Mouse (Mus musculus) liver, embryonic 16.5 days (tissue): Measurements from ENCODE around the gene Nup188. TPM values are rescaled to one million over a fixed set of nuclear protein-coding genes. Genes with fewer than 3 reads are reported as not detected.

Experiments
- ATAC-seq: fragments of 200-750 bp; cut with Nextera tagmentation; 2 replicates; pipeline ENCODE4 v1.8.0; 2017; ENCODE audit warnings: low read depth, mild to moderate bottlenecking, moderate number of reproducible peaks, moderate library complexity
- H3K27ac ChIP-seq: fragments of 300-500 bp; sonication (generic); 2 replicates; pipeline ENCODE4 v1.5.1; 2014; ENCODE audit warnings: mild to moderate bottlenecking, low read length
- H3K27me3 ChIP-seq: fragments of 300-500 bp; sonication (generic); 2 replicates; pipeline ENCODE4 v1.6.1; 2014; ENCODE audit warnings: low read depth, low read length, mixed read lengths; ENCODE audit not compliant: control insufficient read depth, insufficient read depth
- H3K36me3 ChIP-seq: fragments of 300-500 bp; sonication (generic); 2 replicates; pipeline ENCODE4 v1.6.1; 2014; ENCODE audit warnings: mild to moderate bottlenecking; ENCODE audit not compliant: control insufficient read depth, insufficient read depth
- H3K4me1 ChIP-seq: fragments of 300-500 bp; sonication (generic); 2 replicates; pipeline ENCODE4 v1.6.1; 2014; ENCODE audit warnings: low read depth, low read length, mixed read lengths; ENCODE audit not compliant: control insufficient read depth
- H3K4me2 ChIP-seq: fragments of 300-500 bp; sonication (generic); 2 replicates; pipeline ENCODE4 v1.6.1; 2014; ENCODE audit warnings: low read depth, low read length, mixed read lengths
- H3K4me3 ChIP-seq: fragments of 300-500 bp; sonication (generic); 2 replicates; pipeline ENCODE4 v1.5.1; 2014; ENCODE audit warnings: low read depth, mild to moderate bottlenecking, low read length
- H3K9ac ChIP-seq: fragments of 300-500 bp; sonication (generic); 2 replicates; pipeline ENCODE4 v1.6.1; 2014; ENCODE audit warnings: low read depth, low read length
- H3K9me3 ChIP-seq: fragments of 300-500 bp; sonication (generic); replicated peaks from 2 replicates; pipeline ENCODE4 v1.6.1; 2016; ENCODE audit warnings: low read length; ENCODE audit not compliant: control insufficient read depth
- WGBS: fragments of 180-500 bp; shearing (Covaris S2); extraction: QIAGEN DNeasy Blood & Tissue Kit; methylation state at CpG from one replicate; pipeline ENCODE4 v1.1.7; 2014; ENCODE audit not compliant: insufficient replicate concordance; 5-methylcytosine and 5-hydroxymethylcytosine counted together
- polyA plus RNA-seq: library from polyadenylated mRNA; unstranded; fragments of >200 nt; fragmentation: Nextera tagmentation; extraction: Ambion mirVana; gene quantifications from 2 replicates; pipeline ENCODE4 v1.2.1, GENCODE M21; 2015

Gene Nup188
- polyA plus RNA-seq, 1 experiment from 2014 or later = 16.1 TPM

- Histone ChIP-seq H3K4me3 (no peak overlapping the region), H3K36me3 (0 out of 2 replicates have a peak, but pooled peaks cover 2% of the 10 kb centered on the region), H3K27me3 (no peaks in the 10 kb centered on the region), H3K9ac (no peak overlapping the region), H3K27ac (peak overlapping the region; percentile 35; the same call in 1 of the 2 replicates), H3K4me1 (peaks cover 27% of the 10 kb centered on the region), H3K4me2 (no peak overlapping the region; the same call in 1 of the 2 replicates), H3K9me3 (no peaks in the 10 kb centered on the region)
- ATAC-seq = peak; percentile 42; the same call in 1 of the 2 replicates
- 67% methylated on average over 10 of the region's 10 CpGs for WGBS
Observed at GRCm38 (mm10) chr2:30380564-30381376, 94.6 kb downstream of the Nup188 start.

- Histone ChIP-seq H3K4me2 (no peak overlapping the region), H3K36me3 (0 out of 2 replicates have a peak, but pooled peaks cover 2% of the 10 kb centered on the region), H3K9me3 (no peaks in the 10 kb centered on the region), H3K27me3 (no peaks in the 10 kb centered on the region), H3K9ac (no peak overlapping the region), H3K4me1 (peaks cover 27% of the 10 kb centered on the region), H3K27ac (no peak overlapping the region), H3K4me3 (no peak overlapping the region)
- WGBS = 48% methylated on average over 4 of the region's 4 CpGs
- ATAC-seq = peak; percentile 45
Observed at GRCm38 (mm10) chr2:30381377-30381725, 95.2 kb downstream of the Nup188 start.

GRCm38 (mm10) chr2:30384814-30385213 lies 98.6 kb downstream of the Nup188 start:
- no peak for ATAC-seq
- 58% methylated on average over 5 of the region's 5 CpGs for WGBS

GRCm38 (mm10) chr2:30385591-30385990 lies 99.4 kb downstream of the Nup188 start:
- 75% methylated on average over 4 of the region's 4 CpGs for WGBS
- Histone ChIP-seq H3K4me2 (no peak overlapping the region), H3K4me3 (no peak overlapping the region), H3K27me3 (no peaks in the 10 kb centered on the region), H3K9me3 (0 out of 2 replicates have a peak, but pooled peaks cover 2% of the 10 kb centered on the region), H3K36me3 (0 out of 2 replicates have a peak, but pooled peaks cover 2% of the 10 kb centered on the region), H3K4me1 (peaks cover 14% of the 10 kb centered on the region), H3K9ac (no peak overlapping the region), H3K27ac (no peak overlapping the region)
- ATAC-seq = no peak

More at GRCm38 (mm10) chr2:30384814-30385213, 98.6 kb downstream of the Nup188 start:
- Histone ChIP-seq H3K36me3 (0 out of 2 replicates have a peak, but pooled peaks cover 2% of the 10 kb centered on the region), H3K4me3 (no peak overlapping the region), H3K27me3 (no peaks in the 10 kb centered on the region), H3K4me2 (no peak overlapping the region), H3K9ac (no peak overlapping the region), H3K27ac (no peak overlapping the region), H3K4me1 (peaks cover 22% of the 10 kb centered on the region), H3K9me3 (0 out of 2 replicates have a peak, but pooled peaks cover 2% of the 10 kb centered on the region)

- H3K9me3 ChIP-seq = 0 out of 2 replicates have a peak, but pooled peaks cover 2% of the 10 kb centered on the region
- no peak overlapping the region for H3K4me2 ChIP-seq
- H3K9ac ChIP-seq = no peak overlapping the region
- 0 out of 2 replicates have a peak, but pooled peaks cover 2% of the 10 kb centered on the region for H3K36me3 ChIP-seq
- no peak overlapping the region for H3K4me3 ChIP-seq
- WGBS = 74% methylated on average over 9 of the region's 9 CpGs
- H3K27ac ChIP-seq = no peak overlapping the region
- ATAC-seq = no peak
- peaks cover 6% of the 10 kb centered on the region for H3K4me1 ChIP-seq
- no peaks in the 10 kb centered on the region for H3K27me3 ChIP-seq
Observed at GRCm38 (mm10) chr2:30386913-30387312, 100.7 kb downstream of the Nup188 start.

- Histone ChIP-seq H3K27ac (no peak overlapping the region), H3K4me3 (no peak overlapping the region), H3K4me1 (peaks cover 17% of the 10 kb centered on the region), H3K27me3 (no peaks in the 10 kb centered on the region), H3K36me3 (no peaks in the 10 kb centered on the region), H3K9me3 (0 out of 2 replicates have a peak, but pooled peaks cover 2% of the 10 kb centered on the region), H3K4me2 (no peak overlapping the region), H3K9ac (no peak overlapping the region)
- WGBS = 68% methylated on average over 2 of the region's 2 CpGs
- ATAC-seq = no peak
Observed at GRCm38 (mm10) chr2:30389000-30389399, 102.8 kb downstream of the Nup188 start.

GRCm38 (mm10) chr2:30392114-30392576 lies 105.9 kb downstream of the Nup188 start, which contains the start of gene Dolpp1:
Dolpp1 (plus strand) TSS chr2:30392254.
- peaks cover 20% of the 10 kb centered on the region for H3K4me1 ChIP-seq
- H3K9me3 ChIP-seq = 0 out of 2 replicates have a peak, but pooled peaks cover 2% of the 10 kb centered on the region
- WGBS = under 1% methylated on average over 40 of the region's 40 CpGs
- H3K36me3 ChIP-seq = peaks cover 1% of the 10 kb centered on the region; the same call in 1 of the 2 replicates
- H3K9ac ChIP-seq = peak within 1 kb of the TSS; percentile 82
- peak; percentile 97 for ATAC-seq
- peak within 1 kb of the TSS; percentile 85 for H3K27ac ChIP-seq
- H3K27me3 ChIP-seq = no peaks in the 10 kb centered on the region
- H3K4me3 ChIP-seq = peak within 1 kb of the TSS; percentile 81
- peak within 1 kb of the TSS; percentile 97 for H3K4me2 ChIP-seq

GRCm38 (mm10) chr2:30392577-30393369 lies 106.6 kb downstream of the Nup188 start:
- Histone ChIP-seq H3K36me3 (peaks cover 4% of the 10 kb centered on the region; the same call in 1 of the 2 replicates), H3K9ac (peak overlapping the region; percentile 82), H3K4me3 (peak overlapping the region; percentile 81), H3K4me1 (peaks cover 20% of the 10 kb centered on the region), H3K27ac (peak overlapping the region; percentile 85), H3K9me3 (0 out of 2 replicates have a peak, but pooled peaks cover 2% of the 10 kb centered on the region), H3K27me3 (no peaks in the 10 kb centered on the region), H3K4me2 (peak overlapping the region; percentile 97)
- peak; percentile 53 for ATAC-seq
- under 1% methylated on average over 54 of the region's 54 CpGs for WGBS
